Mouse (Mus musculus) midbrain, embryonic 11.5 days (tissue): ENCODE data around the gene 1700025C18Rik. TPM values are rescaled to one million over a fixed set of nuclear protein-coding genes. Genes with fewer than 3 reads are reported as not detected.
A peak's percentile ranks its signal among the peaks of the same experiment; 100 is the strongest.

Experiments used
- ATAC-seq: fragments of 200-750 bp; cut with Nextera tagmentation; 2 replicates; pipeline ENCODE4 v1.8.0; 2017; ENCODE audit warnings: moderate TSS enrichment, moderate library complexity; ENCODE audit not compliant: low FRiP score
- DNase-seq: peaks from one replicate; pipeline ENCODE4 v3.0.0; 2015; ENCODE audit warnings: low spot score; ENCODE audit errors: missing footprints
- H3K27ac ChIP-seq: fragments of 300-500 bp; sonication (generic); 2 replicates; pipeline ENCODE4 v1.5.1; 2014; ENCODE audit warnings: low read depth, low read length
- H3K27me3 ChIP-seq: fragments of 300-500 bp; sonication (generic); 2 replicates; pipeline ENCODE4 v1.6.1; 2014; ENCODE audit warnings: mild to moderate bottlenecking, low read length, moderate library complexity, mixed read lengths; ENCODE audit not compliant: control insufficient read depth, insufficient read depth
- H3K36me3 ChIP-seq: fragments of 300-500 bp; sonication (generic); 2 replicates; pipeline ENCODE4 v1.6.1; 2014; ENCODE audit warnings: mild to moderate bottlenecking, low read length, moderate library complexity, mixed read lengths; ENCODE audit not compliant: control insufficient read depth, insufficient read depth
- H3K4me1 ChIP-seq: fragments of 300-500 bp; sonication (generic); 2 replicates; pipeline ENCODE4 v1.6.1; 2014; ENCODE audit warnings: low read length; ENCODE audit not compliant: control insufficient read depth, insufficient read depth
- H3K4me2 ChIP-seq: fragments of 300-500 bp; sonication (generic); 2 replicates; pipeline ENCODE4 v1.6.1; 2014; ENCODE audit warnings: mild to moderate bottlenecking, moderate library complexity
- H3K4me3 ChIP-seq: fragments of 300-500 bp; sonication (generic); 2 replicates; pipeline ENCODE4 v1.5.1; 2014; ENCODE audit warnings: low read depth, low read length
- H3K9ac ChIP-seq: fragments of 300-500 bp; sonication (generic); 2 replicates; pipeline ENCODE4 v1.6.1; 2014; ENCODE audit warnings: low read length
- H3K9me3 ChIP-seq: fragments of 300-500 bp; sonication (generic); 2 replicates; pipeline ENCODE4 v1.6.1; 2016; ENCODE audit warnings: low read length; ENCODE audit not compliant: control insufficient read depth
- WGBS: fragments of 180-500 bp; shearing (Covaris S2); extraction: QIAGEN DNeasy Blood & Tissue Kit; methylation state at CpG from one replicate; pipeline ENCODE4 v1.1.7; 2014; 5-methylcytosine and 5-hydroxymethylcytosine counted together
- polyA plus RNA-seq: library from polyadenylated mRNA; unstranded; fragments of >200 nt; fragmentation: Nextera tagmentation; extraction: Ambion mirVana; gene quantifications from 2 replicates; pipeline ENCODE4 v1.2.1, GENCODE M21; 2014

The 1700025C18Rik gene
- polyA plus RNA-seq, 1 experiment from 2014 or later = not detected

- Histone ChIP-seq H3K4me3 (peak overlapping the region; percentile 99), H3K27ac (peak overlapping the region; percentile 82), H3K27me3 (no peaks in the 10 kb centered on the region), H3K4me1 (peaks cover 24% of the 10 kb centered on the region), H3K36me3 (no peaks in the 10 kb centered on the region), H3K9ac (peak overlapping the region; percentile 33; the same call in 1 of the 2 replicates), H3K9me3 (no peaks in the 10 kb centered on the region), H3K4me2 (peak overlapping the region; percentile 37; the same call in 1 of the 2 replicates)
- no peak for DNase-seq
- ATAC-seq = no peak
- 18% methylated on average over 5 of the region's 5 CpGs for WGBS
These were observed 55.5 kb downstream of the 1700025C18Rik start for GRCm38 (mm10) chr2:165035058-165035431.

- no peaks in the 10 kb centered on the region for H3K9me3 ChIP-seq
- H3K4me1 ChIP-seq = peaks cover 24% of the 10 kb centered on the region
- WGBS = under 1% methylated on average over 110 of the region's 111 CpGs
- DNase-seq = peak; percentile 99
- H3K9ac ChIP-seq = peak within 1 kb of the TSS; percentile 99
- ATAC-seq = peak; percentile 98
- H3K27me3 ChIP-seq = no peaks in the 10 kb centered on the region
- H3K27ac ChIP-seq = peak within 1 kb of the TSS; percentile 94
- peak within 1 kb of the TSS; percentile 99 for H3K4me3 ChIP-seq
- peak within 1 kb of the TSS; percentile 87 for H3K4me2 ChIP-seq
- no peaks in the 10 kb centered on the region for H3K36me3 ChIP-seq
These were observed 56.2 kb downstream of the 1700025C18Rik start, which contains the start of gene Ncoa5 for GRCm38 (mm10) chr2:165034131-165035057. Gene Ncoa5, minus strand, starts transcription at chr2:165034867.

GRCm38 (mm10) chr2:165033306-165033705, 57.2 kb downstream of the 1700025C18Rik start:
- Histone ChIP-seq H3K27me3 (no peaks in the 10 kb centered on the region), H3K9me3 (no peaks in the 10 kb centered on the region), H3K4me2 (peak overlapping the region; percentile 87), H3K4me3 (peak overlapping the region; percentile 99), H3K9ac (peak overlapping the region; percentile 99), H3K4me1 (peaks cover 24% of the 10 kb centered on the region), H3K27ac (no peak overlapping the region), H3K36me3 (no peaks in the 10 kb centered on the region)
- no peak for DNase-seq
- ATAC-seq = no peak
- 54% methylated on average over 6 of the region's 6 CpGs for WGBS

- H3K36me3 ChIP-seq = no peaks in the 10 kb centered on the region
- H3K27me3 ChIP-seq = no peaks in the 10 kb centered on the region
- DNase-seq (no peak), ATAC-seq (no peak)
- H3K27ac ChIP-seq = no peak overlapping the region
- peak overlapping the region; percentile 87 for H3K4me2 ChIP-seq
- WGBS = 64% methylated on average over 3 of the region's 3 CpGs
- no peaks in the 10 kb centered on the region for H3K9me3 ChIP-seq
- 0 out of 2 replicates have a peak overlapping the region, but pooled peaks have one; percentile 5 for H3K9ac ChIP-seq
- peaks cover 24% of the 10 kb centered on the region for H3K4me1 ChIP-seq
- peak overlapping the region; percentile 9; the same call in 1 of the 2 replicates for H3K4me3 ChIP-seq
These were observed 58.0 kb downstream of the 1700025C18Rik start for GRCm38 (mm10) chr2:165032533-165032932.

Other genes with a start within 250 kb of the 1700025C18Rik start
- gene Pltp, start 233.0 kb downstream of the 1700025C18Rik start, polyA plus RNA-seq = 91.8 and 97.3 TPM in 2 replicates
- 62.0 and 65.7 TPM in 2 replicates for gene Pcif1, start 211.4 kb downstream of the 1700025C18Rik start, polyA plus RNA-seq
- gene Zfp335, start 179.0 kb downstream of the 1700025C18Rik start, polyA plus RNA-seq = 8.2 and 8.8 TPM in 2 replicates
- 1.9 and 2.0 TPM in 2 replicates for gene Mmp9, start 150.0 kb downstream of the 1700025C18Rik start, polyA plus RNA-seq
- 2.8 and 3.0 TPM in 2 replicates for gene Slc12a5, start 129.9 kb downstream of the 1700025C18Rik start, polyA plus RNA-seq
- gene Ncoa5, start 55.9 kb downstream of the 1700025C18Rik start, polyA plus RNA-seq = 76.9 and 85.6 TPM in 2 replicates
- 5.6 and 7.3 TPM in 2 replicates for gene Cd40, start 35.1 kb downstream of the 1700025C18Rik start, polyA plus RNA-seq
- 4.8 and 6.4 TPM in 2 replicates for gene Cdh22, start 144.1 kb upstream of the 1700025C18Rik start, polyA plus RNA-seq
- 49.5 and 49.7 TPM in 2 replicates for gene Slc35c2, start 197.1 kb upstream of the 1700025C18Rik start, polyA plus RNA-seq
- 79.9 and 83.1 TPM in 2 replicates for gene Elmo2, start 235.7 kb upstream of the 1700025C18Rik start, polyA plus RNA-seq